Mouse (Mus musculus) testis, postnatal 14 days (tissue): Measurements from ENCODE around the gene Slc6a6.

Source experiments
- DNase-seq: peaks from one replicate; pipeline ENCODE4 v3.0.0; 2021; ENCODE audit warnings: low spot score

Gene Slc6a6

GRCm38 (mm10) chr6:91669270-91669669 lies 14.6 kb upstream of the Slc6a6 start:
- DNase-seq = peak; percentile 76

- no peak for DNase-seq
Observed at GRCm38 (mm10) chr6:91670224-91670623, 13.6 kb upstream of the Slc6a6 start.

- no peak for DNase-seq
Observed at GRCm38 (mm10) chr6:91674757-91675350, 9.0 kb upstream of the Slc6a6 start.

- DNase-seq = no peak
Observed at GRCm38 (mm10) chr6:91678506-91679094, 5.3 kb upstream of the Slc6a6 start.

GRCm38 (mm10) chr6:91679095-91679577 lies 4.7 kb upstream of the Slc6a6 start:
- DNase-seq = no peak

GRCm38 (mm10) chr6:91679716-91680115 lies 4.1 kb upstream of the Slc6a6 start:
- DNase-seq = no peak

GRCm38 (mm10) chr6:91681841-91682240 lies 2.0 kb upstream of the Slc6a6 start:
- DNase-seq = no peak

- DNase-seq = no peak
Observed at GRCm38 (mm10) chr6:91683121-91683520, 732 bp upstream of the Slc6a6 start.

- DNase-seq = no peak
Observed at GRCm38 (mm10) chr6:91684474-91684829, 599 bp downstream of the Slc6a6 start.

- no peak for DNase-seq
Observed at GRCm38 (mm10) chr6:91684831-91685532, 1.1 kb downstream of the Slc6a6 start.

GRCm38 (mm10) chr6:91685533-91685883 lies 1.7 kb downstream of the Slc6a6 start:
- no peak for DNase-seq

- no peak for DNase-seq
Observed at GRCm38 (mm10) chr6:91685896-91686295, 2.0 kb downstream of the Slc6a6 start.

- DNase-seq = no peak
Observed at GRCm38 (mm10) chr6:91686597-91686996, 2.7 kb downstream of the Slc6a6 start.

GRCm38 (mm10) chr6:91688021-91688420 lies 4.2 kb downstream of the Slc6a6 start:
- DNase-seq = no peak

- no peak for DNase-seq
Observed at GRCm38 (mm10) chr6:91689231-91689630, 5.4 kb downstream of the Slc6a6 start.

- DNase-seq = no peak
Observed at GRCm38 (mm10) chr6:91690222-91690621, 6.4 kb downstream of the Slc6a6 start.

- no peak for DNase-seq
Observed at GRCm38 (mm10) chr6:91690646-91691045, 6.8 kb downstream of the Slc6a6 start.

GRCm38 (mm10) chr6:91691576-91691975 lies 7.7 kb downstream of the Slc6a6 start:
- DNase-seq = no peak

- DNase-seq = no peak
Observed at GRCm38 (mm10) chr6:91693301-91693886, 9.5 kb downstream of the Slc6a6 start.

- DNase-seq = no peak
Observed at GRCm38 (mm10) chr6:91694610-91695009, 10.8 kb downstream of the Slc6a6 start.

GRCm38 (mm10) chr6:91698831-91699230 lies 15.0 kb downstream of the Slc6a6 start:
- no peak for DNase-seq

GRCm38 (mm10) chr6:91699482-91700200 lies 15.8 kb downstream of the Slc6a6 start:
- DNase-seq = no peak
